Mouse (Mus musculus): Measurements from ENCODE around the gene Kmt2c. TPM values are rescaled to one million over a fixed set of nuclear protein-coding genes. Genes with fewer than 3 reads are reported as not detected.

Gene Kmt2c
- total RNA-seq, 2 experiments from 2014 or later = 43.6 to 46.0 TPM

GRCm38 (mm10) chr5:25420601-25421000 lies 78.0 kb downstream of the Kmt2c start:
- intact Hi-C loops (cut with DNase I) = loop anchor here (2.0 to 5.0 kb wide), 2 partner anchors 77 to 412 kb away; partner anchors contain the start of gene Kmt2c
- DNase-seq = peak; percentile 72 to 76

DNA sequence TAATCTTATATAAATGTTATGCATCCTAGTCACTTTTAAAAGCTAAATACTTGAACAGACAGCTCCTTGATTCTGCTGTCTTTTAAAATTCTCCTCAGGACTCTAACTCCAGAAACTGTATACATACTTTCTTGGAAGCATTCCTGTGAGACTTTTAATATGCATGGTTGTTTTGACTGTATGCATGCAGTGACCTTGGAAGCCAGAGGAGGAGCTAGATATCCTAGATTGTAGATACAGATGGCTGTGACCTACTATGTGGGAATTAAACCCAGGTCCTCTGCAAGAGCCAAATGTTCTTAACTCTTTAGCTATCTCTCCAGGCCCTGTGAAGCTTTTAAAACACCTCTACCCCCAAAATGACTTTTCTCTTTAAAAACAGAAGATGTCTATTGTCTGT lies 83.2 kb downstream of the Kmt2c start:
- DNase-seq = no peak
- intact Hi-C loops (cut with DNase I) = no loop called here

GRCm38 (mm10) chr5:25396727-25397126 lies 101.9 kb downstream of the Kmt2c start:
- intact Hi-C loops (cut with DNase I) = no loop called here
- DNase-seq = no peak

GRCm38 (mm10) chr5:25392655-25393054 lies 105.9 kb downstream of the Kmt2c start:
- no peak for DNase-seq
- intact Hi-C loops (cut with DNase I) = no loop called here

GRCm38 (mm10) chr5:25383581-25383980 lies 115.0 kb downstream of the Kmt2c start:
- peak in 1 of 2 experiments; percentile 5 for DNase-seq
- intact Hi-C loops (cut with DNase I) = no loop called here

GRCm38 (mm10) chr5:25379188-25379587 lies 119.4 kb downstream of the Kmt2c start:
- intact Hi-C loops (cut with DNase I) = no loop called here
- no peak for DNase-seq

DNA sequence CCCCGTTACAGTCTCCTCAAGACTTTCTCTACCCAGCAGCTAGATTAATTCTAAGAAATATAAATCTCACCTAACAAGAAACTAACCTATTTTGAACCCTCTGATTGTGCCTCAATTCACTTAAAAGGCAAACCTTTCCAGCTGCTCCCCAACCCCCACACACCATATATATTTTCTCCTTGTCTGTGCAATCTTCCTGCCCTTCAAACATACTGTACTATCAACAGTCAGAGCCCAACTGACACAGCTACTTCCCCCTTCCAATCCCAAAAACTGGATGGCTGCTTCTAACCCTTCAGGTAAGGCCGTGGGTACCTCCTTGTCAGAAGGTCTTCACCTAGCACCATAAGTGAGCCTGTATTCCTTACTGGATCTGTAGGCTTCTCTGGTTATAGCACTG lies 130.2 kb downstream of the Kmt2c start:
- intact Hi-C loops (cut with DNase I) = no loop called here
- DNase-seq = no peak

DNA sequence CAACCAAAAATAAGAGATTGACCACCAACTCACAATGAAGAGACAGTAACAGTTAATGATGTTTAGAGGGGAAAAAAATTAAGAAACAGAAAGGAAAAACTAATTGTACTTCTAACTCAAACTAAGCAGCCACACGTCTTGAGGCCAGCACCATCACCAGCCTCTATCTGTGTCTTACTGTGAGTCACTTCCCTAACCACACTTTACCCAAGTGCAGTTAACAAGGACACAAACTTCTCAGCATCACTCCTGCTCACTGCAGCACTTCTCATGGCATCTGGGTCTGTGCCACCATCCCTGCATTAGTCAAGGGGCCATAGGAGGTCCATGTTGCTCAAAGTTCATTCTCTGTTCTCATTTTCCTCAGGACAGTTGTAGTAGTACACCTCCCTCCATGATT lies 131.5 kb downstream of the Kmt2c start:
- intact Hi-C loops (cut with DNase I) = no loop called here
- no peak for DNase-seq

DNA sequence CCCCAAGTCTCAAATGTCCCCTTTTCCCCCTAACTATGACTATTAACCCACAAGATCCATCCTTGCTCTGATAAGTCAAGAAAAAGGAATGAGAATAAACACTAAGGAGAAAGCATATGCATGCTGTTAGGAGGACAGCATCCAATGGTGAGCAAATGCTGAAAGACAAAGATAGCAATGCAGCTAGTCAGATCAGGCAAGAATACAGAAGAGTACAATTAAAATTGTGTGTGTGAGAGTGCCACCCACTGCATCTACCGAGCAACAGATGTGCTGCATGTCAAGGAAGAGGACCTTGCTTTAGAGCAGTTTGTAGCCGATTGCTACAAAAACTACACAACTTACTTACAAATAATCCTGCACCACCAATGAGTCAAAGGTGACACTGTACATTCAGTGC lies 145.1 kb downstream of the Kmt2c start:
- intact Hi-C loops (cut with DNase I) = no loop called here
- no peak for DNase-seq

- DNase-seq = no peak
- intact Hi-C loops (cut with DNase I) = no loop called here
These were observed 167.3 kb downstream of the Kmt2c start for GRCm38 (mm10) chr5:25331322-25331721.

GRCm38 (mm10) chr5:25313881-25314280 lies 184.7 kb downstream of the Kmt2c start:
- peak; percentile 18 to 38 for DNase-seq
- intact Hi-C loops (cut with DNase I) = no loop called here

DNA sequence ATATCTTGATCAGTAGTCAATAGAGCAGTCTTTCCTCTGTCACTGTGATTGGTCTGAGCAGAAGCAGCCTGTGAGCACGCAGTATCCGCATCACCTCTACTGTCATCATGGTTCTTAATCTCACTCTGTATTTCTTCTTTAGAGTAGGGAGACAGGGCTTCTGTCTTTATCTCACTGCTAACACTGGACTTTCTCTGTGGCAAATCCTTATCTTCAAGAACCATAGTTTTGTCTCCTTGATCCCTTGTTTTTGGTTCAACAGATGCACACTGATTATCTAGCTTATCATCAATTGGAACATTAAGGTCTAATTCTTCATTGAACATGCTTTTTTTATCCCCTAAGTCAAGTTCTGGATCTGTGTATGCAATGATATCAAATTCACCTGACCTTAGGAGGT lies 188.4 kb downstream of the Kmt2c start:
- intact Hi-C loops (cut with DNase I) = no loop called here
- no peak for DNase-seq

DNA sequence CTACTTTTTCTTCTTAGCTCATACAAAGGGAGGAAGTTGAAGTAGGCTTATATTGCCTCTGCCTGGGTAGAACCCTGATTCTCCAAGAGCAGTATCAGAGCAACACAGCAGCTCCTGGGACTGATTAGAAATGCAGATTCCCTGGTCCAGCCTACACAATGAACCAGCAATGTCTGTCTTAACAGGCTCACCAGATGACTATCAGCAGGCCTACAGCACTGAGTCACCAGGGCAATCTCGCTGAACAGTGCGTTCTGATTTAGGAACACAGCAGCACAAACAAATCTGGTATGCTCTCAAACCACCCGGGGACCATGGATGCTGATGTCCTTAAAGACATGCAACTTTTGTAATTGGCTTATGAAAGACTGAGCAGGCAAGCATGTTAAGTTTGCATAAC lies 201.8 kb downstream of the Kmt2c start:
- intact Hi-C loops (cut with DNase I) = no loop called here
- DNase-seq = no peak

GRCm38 (mm10) chr5:25283988-25284387 lies 214.6 kb downstream of the Kmt2c start:
- no peak for DNase-seq
- intact Hi-C loops (cut with DNase I) = no loop called here

DNA sequence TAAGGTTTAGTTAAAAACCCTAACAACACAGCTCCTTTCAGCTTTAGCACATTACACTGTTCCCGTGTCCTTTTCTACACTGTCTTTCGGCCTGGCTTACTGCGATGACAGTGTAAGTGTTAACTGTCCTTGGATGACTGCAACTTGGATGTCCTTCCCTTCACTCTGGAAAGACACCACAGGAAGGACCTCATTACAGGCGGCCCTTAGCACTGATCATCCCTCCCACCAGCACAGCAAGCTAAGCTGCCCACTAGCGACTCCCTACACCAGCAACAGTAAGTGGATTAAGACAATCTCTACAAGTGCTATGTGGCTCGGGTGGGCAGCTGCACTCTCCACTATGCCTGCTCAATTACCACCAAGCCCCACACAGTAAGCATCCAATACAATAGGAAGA lies 222.2 kb downstream of the Kmt2c start:
- DNase-seq = no peak
- intact Hi-C loops (cut with DNase I) = no loop called here

- intact Hi-C loops (cut with DNase I) = no loop called here
- DNase-seq = no peak
These were observed 223.0 kb downstream of the Kmt2c start for GRCm38 (mm10) chr5:25275629-25276028.

GRCm38 (mm10) chr5:25268258-25268888 lies 230.2 kb downstream of the Kmt2c start:
- intact Hi-C loops (cut with DNase I) = no loop called here
- no peak for DNase-seq

DNA sequence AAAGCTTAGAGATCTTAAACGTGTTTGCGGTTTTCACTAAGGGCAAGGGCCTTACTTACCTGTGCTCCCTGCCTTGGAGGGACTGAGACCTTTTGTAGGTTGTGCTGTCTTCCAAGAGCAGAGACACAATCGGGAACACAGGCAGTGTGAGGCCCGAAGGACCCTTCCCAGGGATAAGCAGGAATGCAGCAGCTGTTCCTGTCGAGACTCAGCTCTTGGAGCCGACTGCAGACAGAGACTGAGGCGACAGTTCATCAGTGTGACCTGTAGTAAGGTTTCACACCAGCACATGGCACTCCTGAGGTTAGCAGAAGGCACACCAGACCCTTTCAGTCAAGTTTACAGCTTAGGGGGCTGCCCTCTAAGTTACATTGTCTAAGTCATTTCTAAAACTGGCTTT lies 236.3 kb downstream of the Kmt2c start:
- no peak for DNase-seq
- intact Hi-C loops (cut with DNase I) = no loop called here

- intact Hi-C loops (cut with DNase I) = no loop called here
- no peak for DNase-seq
These were observed 237.1 kb downstream of the Kmt2c start for GRCm38 (mm10) chr5:25261452-25261851.

DNA sequence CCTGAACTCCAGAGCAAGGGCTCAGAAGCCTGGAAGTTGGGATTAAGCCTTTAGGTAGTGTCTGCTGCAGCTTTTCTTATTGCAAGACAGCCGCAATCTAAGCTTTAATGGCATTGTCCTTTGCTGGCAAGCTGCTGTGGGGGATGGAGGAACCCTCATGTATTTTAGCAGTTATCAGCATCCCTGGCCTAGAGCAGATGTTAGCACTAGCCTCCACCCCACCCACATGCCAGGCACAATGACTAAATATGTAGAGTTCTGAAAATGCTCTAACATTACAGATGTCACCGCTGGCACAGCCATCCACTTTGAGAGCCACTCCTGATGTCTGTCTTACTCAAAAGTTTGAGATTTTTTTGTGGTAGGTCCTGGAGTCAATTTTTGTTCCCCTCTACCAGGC lies 241.9 kb downstream of the Kmt2c start:
- intact Hi-C loops (cut with DNase I) = no loop called here
- no peak for DNase-seq

- intact Hi-C loops (cut with DNase I) = no loop called here
- no peak for DNase-seq
These were observed 244.1 kb downstream of the Kmt2c start for GRCm38 (mm10) chr5:25254491-25254890.

DNA sequence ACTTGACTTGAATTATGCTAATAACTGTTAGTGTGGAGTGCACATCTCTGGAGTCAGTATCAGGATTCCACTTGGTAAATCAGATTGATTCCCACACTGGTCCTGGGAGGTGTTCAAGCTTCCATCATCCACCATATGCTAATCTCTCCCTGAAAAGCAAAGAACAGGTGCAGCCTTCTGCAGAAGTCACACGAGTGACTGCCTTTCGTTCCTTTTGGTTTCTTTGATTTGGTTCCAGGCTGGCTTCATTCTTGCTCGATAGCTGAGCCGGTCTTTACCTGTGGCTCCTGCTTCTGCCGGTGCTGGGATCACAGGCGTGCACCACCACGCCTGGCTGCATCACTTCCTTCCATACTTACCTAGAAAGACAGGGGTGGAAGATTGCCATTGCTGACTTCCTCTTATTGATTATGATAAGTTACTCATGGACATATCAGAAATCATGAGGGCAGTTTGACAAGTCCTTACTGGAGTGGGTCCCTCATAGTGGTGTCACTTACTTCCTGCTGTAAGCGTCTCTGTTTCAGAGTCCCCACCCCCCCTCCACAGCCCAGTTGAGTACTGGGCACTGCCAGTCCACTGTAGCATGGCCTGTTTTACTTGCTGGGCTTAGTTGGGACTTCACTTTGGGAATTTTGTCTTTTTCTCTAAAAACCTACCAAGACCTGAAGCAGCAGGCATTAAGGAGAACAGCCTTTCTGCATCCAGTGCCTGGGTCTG lies 245.6 kb downstream of the Kmt2c start:
- no peak for DNase-seq
- intact Hi-C loops (cut with DNase I) = no loop called here
